Mouse (Mus musculus): ENCODE measurements around the gene Coro2b. TPM values are rescaled to one million over a fixed set of nuclear protein-coding genes. Genes with fewer than 3 reads are reported as not detected.

Coro2b gene
- total RNA-seq, 2 experiments from 2014 or later = 5.7 to 6.1 TPM

DNA sequence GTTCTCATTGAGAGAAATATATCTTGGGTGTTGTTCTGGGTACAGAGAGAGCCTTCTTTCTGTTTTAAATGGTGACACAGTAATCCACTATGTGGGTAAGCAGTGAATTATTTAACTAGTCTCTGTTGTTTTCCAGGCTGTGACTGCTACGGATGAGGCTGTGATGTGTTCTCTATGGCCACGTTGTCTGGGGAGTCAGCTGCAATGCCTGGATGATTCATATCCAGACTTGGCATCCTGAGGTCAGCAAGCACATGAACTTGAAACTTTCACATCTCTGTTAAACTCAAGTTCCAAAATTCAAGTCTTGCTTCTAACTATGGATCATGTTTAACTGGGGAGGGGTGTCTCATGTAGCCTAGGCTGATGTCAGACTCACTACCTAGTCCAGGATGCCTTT is 142.7 kb downstream of the Coro2b start:
- DNase-seq (ENCODE audit: low spot score) = no peak

DNA sequence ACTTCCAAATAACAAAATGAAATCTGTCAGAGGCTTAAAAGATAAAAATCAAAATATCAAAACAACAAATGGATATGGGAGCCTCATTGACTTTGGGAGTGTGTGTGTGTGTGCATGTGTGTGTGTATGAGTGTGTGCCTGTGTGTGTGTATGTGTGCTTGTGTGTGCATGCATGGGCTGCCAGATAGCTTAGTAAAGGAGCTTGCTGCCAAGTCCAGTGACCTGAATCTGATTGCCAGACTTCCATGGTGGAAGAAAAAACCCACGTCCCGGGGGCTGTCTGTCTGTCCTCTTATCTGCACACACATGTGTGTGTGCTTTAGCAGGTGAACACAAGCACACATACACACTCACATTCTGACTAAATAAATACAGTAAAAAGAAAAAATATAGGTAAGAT is 143.3 kb downstream of the Coro2b start:
- DNase-seq (ENCODE audit: low spot score) = no peak

DNA sequence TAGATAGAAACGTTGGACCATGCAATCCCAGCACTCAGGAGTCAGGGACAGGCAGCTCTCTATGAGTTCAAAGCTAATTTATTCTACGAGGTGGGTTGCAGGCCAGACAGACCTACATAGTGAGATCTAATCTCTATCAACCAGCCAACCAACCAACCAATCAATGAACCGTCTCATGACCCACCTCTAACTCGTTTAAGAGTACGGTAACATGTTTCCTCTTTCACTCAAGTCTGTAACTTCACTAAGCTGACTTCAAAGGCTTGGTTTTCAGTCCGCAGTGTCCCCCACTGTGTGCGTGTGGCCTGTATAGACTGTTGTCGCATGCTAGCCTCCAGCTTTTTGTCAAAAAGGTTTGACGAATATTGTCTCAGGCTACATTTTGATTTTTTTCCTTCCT is 147.1 kb downstream of the Coro2b start:
- DNase-seq (ENCODE audit: low spot score) = no peak

DNA sequence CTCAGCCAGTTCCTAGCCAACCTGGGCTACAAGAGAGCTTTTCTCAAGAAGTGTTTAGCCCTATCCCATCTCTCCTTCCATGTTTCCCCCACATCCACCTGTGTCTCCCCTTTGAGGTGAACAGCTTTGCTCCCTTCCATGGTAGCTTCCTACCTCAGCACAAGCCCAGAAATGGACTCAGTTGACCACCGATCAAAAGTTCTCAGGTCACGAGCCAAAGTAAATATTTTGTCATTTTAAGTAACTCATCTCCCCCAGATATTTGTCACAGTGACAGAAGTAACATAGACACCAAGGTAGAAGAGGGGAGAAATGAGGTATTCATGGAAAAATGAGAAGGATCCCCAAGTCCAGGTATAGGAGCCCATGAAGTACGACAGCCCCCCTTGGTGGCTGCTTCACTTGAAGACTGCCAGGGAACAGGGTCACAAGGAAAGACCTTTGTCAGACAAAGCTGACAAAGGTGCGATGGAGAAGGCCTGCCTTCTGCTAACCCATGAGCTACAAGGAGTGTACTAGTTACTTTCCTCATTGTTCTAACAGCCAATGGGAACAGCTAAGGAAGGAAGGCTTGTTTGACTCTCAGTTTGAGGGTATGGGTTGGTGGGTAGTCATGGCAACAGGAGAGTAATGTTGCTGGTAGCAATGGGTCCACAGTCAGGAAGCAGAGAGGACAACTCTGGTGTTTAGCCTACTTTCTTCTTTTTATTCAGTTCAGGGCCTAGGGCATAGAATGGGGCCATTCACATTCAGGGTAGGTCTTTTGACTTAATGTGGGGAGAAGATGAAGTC is 150.9 kb downstream of the Coro2b start:
- no peak for DNase-seq (ENCODE audit: low spot score)

DNA sequence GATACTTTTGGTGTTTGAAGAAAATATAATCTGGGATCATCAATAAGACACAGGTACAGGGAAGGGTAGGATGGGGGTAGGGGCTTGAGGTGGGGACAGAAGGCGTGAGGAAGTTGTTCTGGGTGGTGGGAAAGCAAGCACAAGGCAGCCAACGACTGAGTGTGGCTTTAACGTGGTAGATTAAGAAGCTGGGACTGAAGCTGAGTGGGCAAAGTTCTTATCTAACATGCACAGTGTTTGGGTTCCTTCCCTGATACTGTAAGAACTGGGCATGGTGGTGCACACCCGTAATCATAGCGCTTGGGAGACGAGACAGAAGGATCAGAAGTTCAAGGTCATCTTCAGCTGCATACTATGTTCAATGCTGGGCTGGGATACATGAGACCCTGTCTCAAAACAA is 151.8 kb downstream of the Coro2b start:
- DNase-seq (ENCODE audit: low spot score) = no peak

DNA sequence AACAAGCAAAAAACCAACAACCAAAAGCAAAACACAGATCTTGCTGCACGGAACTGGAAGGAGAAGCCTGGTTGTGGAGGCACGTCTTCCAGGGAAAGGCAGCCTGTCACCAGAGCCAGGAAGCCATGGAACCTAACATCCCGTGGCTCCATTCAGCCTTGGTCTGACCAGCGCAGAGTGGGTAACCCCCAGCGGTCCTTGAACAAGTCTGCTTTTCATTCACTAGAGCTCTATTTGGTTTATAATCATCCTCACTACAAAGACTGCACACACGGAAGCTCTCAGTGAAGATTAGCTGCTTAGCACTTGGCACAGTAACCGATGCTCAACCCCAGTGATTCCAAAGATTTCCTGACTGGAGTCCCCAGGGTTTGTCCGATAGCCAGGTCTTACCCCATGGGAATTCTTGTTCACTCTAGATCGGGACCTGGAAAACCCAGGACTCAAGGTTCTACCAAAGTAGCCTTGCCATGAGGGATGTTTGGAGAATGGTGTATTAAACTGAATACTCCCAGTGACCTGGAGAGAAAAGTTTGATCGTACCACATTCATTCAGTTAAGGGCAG is 154.2 kb downstream of the Coro2b start:
- DNase-seq (ENCODE audit: low spot score) = no peak

DNA sequence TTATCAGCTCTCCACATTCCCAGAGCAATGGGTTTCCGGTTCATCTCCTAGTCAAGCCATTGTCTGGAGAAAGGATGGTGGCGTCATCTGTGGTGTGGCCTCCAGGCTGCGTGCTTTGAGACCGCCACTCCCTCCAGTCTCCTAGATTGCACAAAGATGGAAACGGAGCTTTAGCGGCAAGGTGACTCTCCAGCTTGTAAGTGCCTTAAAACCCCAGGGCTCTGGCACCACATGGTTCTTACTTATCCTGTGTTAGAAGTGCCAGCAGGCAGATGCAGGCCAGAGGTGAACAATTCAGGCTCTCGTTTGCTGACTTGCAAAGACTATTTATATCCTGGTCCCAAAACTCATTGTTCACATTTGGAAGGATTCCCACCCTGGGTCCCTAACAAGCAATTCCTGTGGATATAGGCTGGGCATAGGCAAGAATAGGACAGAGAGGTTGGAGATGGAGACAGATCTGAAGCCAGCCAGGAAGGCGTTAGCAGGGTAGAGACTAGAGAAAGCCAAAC is 155.4 kb downstream of the Coro2b start:
- DNase-seq (ENCODE audit: low spot score) = no peak

DNA sequence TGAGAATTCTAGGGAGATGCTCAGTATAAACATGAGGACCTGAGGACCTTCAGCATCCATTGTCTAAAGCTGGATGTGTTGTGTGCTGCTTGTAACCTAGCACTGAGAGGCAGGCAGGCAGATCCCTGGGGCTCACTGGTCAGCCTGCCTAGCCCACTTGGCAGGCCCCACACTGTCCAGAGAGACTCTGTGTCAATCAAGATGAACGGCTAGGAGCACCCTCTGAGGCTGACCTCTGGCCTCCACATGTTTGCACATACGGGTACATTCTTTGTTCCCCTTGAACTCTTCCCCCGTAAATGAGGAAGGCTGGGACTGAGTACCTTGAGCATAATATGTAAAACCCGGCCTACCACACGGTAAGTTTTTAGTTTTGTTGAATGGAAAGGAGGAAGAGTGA is 156.5 kb downstream of the Coro2b start:
- DNase-seq (ENCODE audit: low spot score) = no peak

DNA sequence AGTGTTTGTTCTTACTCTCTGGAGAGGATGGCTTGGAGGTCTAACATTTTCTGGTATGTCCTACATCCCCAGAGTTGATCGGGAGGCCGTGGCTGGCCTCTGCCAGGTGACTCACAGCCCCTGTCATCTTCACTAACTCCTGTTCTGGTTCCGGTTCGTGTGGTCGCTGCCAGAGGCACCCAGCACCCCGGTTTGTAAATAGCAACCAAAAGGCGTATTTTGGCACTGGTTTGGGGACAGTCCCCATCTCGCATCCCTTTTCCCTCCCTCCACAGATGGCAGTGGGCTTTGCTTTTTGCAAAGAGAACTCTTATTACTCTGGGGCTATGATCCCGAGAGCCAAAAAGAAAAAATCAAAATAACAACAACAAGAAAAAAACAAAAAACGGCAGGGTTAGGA is 158.9 kb downstream of the Coro2b start:
- no peak for DNase-seq (ENCODE audit: low spot score)

DNA sequence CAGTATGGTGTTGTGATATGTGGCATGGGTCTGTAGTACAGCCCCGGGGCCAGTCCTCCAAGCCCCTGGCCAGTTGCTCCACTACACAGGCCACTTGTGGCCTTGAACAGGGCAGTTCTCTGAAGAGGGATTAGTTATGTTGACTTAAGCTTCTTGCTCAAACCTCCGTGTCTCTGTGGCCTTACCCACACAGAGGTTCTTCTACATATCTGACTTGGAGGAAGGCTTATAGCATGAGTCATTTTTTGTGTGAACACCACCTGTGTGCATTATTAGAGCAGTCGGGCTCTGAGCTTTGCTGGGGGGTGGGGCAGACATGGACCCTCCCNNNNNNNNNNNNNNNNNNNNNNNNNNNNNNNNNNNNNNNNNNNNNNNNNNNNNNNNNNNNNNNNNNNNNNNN is 162.6 kb downstream of the Coro2b start:
- no peak for DNase-seq (ENCODE audit: low spot score)

DNA sequence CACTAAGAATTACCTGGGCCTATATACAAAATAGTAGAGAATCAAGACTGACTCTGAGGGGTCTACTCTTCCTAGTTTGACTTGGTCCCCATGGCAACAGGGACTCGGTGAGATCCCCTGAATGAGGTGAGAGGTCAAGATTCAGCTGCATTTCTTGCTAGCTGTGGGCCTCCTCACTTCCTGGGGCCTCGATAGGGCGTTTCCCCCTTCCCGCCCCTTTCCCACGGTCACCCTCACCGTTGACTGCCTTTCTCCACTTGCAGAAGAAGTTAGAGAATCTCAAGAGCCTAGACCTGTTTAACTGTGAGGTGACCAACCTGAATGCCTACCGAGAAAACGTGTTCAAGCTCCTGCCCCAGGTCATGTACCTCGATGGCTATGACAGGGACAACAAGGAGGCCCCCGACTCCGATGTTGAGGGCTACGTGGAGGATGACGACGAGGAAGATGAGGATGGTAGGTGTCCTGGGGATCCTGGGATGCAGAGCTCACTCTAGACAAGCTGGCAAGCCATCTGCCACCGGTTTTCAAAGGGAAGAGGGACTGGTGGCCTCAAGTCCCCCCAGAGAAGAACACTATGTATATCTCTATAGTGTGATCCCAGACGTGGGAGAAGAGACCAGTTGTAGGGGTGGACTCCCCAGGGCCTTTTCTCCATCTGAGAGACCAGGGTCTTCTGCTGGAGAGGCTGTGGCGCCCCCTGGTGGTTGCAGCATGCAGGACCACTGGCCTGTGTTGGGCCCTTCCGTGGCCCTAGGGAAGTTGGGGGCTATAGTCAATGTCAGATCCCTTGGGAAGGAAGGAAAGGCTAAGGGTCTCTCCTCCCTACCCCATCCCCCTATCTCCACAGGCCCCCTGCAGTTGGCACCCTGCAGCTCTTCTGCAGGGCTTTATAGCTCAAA is 163.4 kb downstream of the Coro2b start:
- DNase-seq (ENCODE audit: low spot score) = peak; percentile 72

DNA sequence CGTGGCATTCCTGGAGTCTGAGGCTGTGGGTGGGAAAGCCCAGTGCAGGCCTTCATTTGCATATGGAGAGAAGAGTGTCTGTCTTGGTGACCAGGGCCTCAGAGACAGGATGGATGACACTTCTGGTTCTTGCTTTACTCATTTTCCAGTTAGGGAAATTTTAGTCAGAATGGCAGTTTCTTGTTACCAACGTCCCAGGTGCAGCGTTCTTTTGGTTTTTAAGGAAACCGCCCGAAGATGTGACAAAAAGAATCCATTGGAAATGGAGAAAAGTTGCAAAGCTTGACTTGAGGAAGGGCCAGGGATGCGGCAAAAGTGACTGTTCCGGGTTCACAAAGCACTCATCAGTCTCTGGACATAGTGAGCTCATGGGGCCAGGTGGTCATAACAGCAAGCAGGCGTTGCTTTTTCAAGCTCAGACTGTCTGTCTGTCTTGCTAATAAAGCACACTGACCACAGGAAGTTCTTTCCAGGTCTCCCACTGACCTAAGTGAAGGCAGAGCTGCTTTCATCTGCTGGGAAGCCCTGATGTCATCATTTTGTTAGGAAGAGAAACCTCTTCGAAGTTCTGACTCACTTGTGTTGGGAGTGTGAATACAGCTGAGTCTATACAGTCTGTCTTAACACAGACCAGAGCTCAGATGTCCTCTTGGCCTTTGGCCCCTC is 164.2 kb downstream of the Coro2b start:
- DNase-seq (ENCODE audit: low spot score) = no peak

DNA sequence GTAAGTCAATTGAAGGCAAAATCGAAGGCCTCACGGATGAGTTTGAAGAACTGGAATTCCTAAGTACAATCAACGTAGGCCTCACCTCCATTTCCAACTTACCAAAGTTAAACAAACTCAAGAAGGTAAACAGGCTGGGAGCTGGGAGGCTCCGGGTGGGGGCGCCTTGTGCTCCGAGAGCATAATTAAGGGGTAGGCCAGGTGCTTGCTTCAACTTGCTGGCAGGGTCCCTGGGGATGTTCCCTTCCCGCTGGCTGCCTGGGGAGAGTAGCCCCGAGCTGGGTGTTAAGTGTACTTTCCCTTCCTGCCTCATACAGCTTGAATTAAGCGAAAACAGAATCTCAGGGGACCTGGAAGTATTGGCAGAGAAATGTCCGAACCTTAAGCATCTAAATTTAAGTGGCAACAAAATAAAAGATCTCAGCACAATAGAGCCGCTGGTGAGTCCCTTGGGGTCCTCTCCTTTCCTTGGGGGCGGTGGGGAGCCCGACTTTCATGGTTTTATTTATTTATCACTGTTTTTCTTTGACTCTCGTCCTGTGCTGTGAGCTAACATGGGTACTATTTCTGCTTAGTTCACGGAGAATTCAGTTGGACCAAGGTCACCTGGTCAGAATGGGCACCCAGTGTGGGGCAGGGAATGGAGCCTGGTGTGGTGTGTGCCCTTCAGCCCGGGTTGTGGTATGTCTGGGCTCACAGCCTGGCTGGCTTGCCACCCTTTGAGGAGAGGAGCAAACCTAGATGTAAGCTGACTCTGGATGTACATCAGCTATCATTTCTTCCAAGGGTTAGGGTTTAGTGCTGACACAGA is 164.9 kb downstream of the Coro2b start:
- no peak for DNase-seq (ENCODE audit: low spot score)

DNA sequence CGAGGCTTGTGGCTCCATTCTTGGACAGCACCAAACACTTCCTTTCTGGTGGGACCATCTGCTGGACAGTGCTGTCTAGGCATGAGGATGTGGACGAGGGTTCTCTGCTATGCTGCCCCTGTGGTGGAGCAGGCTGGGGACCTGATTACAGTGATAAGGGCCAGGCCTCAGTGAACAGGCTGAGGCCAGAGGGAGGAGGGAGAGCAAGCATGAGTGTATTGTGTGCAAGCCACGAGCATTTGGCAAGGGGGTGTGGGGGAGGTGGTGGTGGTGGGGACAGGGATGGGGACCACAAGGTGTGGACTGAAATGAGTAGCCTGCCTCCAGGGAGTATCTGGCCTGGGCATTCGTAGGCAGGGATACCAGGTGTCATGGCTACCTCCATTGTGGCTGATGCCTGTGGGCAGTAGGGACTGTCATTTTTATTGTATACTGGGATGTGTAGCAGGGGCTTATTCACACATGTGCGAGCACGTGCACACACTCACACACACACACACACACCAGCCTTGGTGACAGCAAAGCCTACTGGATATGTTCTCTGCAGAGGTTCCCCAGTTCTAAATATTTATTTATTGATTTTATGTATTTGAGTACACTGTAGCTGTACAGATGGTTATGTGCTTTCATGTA is 166.1 kb downstream of the Coro2b start:
- no peak for DNase-seq (ENCODE audit: low spot score)

DNA sequence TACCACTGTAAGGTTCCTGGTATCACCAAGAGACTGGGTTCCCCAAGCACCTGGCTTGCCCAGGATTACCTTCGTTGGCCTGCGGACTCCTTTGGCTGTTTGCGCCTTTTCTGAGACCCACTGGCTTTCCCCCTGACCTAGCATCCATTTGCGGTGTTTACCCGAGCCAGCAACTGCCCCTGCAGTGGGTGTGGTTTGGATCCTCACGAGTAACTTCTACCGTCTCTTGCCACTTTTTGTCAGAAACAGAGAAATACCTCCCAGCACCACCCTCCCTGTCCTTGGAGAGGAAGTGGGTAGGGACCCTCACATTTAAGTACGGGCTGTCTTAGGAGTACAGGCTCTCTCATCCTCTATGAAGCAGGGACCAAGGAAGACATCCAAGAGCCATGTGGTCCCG is 166.7 kb downstream of the Coro2b start:
- no peak for DNase-seq (ENCODE audit: low spot score)

Other genes starting within 250 kb of the Coro2b start
- 10 to 100 TPM; 66.9 to 86.5 TPM for gene Anp32a, start 195.8 kb downstream of the Coro2b start, total RNA-seq (2021)
- 1 to 10 TPM; 3.1 to 3.7 TPM for gene Itga11, start 140.8 kb upstream of the Coro2b start, total RNA-seq (2021)